Mouse (Mus musculus) testis, adult 2 months (tissue): Measurements from ENCODE around the gene Cacna2d1.

Experiments used
- CTCF ChIP-seq: fragments of 200-500 bp; IDR thresholded peaks from 2 replicates; pipeline ENCODE4 v1.5.1; 2012; ENCODE audit warnings: low read depth, mild to moderate bottlenecking, inconsistent platforms, low read length, moderate library complexity; ENCODE audit not compliant: control insufficient read depth, insufficient read depth, insufficient replicate concordance
- POLR2A ChIP-seq: fragments of 200-500 bp; IDR thresholded peaks from 2 replicates; pipeline ENCODE4 v1.6.1; 2012; ENCODE audit warnings: low read depth, mild to moderate bottlenecking, inconsistent platforms, low read length, moderate library complexity; ENCODE audit not compliant: control insufficient read depth

GRCm38 (mm10) chr5:16362076-16362475, 427.6 kb downstream of the Cacna2d1 start:
- no peak for TF ChIP-seq CTCF
- no peak for TF ChIP-seq POLR2A
